Mouse (Mus musculus) WW6 (cell line): Measurements from ENCODE around the gene Cntnap2.
"Not testable (repeated sequence)": the region's sequence is repeated elsewhere in the genome, so short reads cannot be mapped to it uniquely, and the experiment has no call there.

Experiments
- DNase-seq: peaks from one replicate; pipeline ENCODE4 v3.0.0-alpha.2; 2013; ENCODE audit warnings: low read depth, low spot score

The Cntnap2 gene

GRCm38 (mm10) chr6:46240349-46240748, 1181.2 kb downstream of the Cntnap2 start:
- no peak for DNase-seq

GRCm38 (mm10) chr6:46263171-46263570, 1204.0 kb downstream of the Cntnap2 start:
- no peak for DNase-seq

- DNase-seq: no peak
Measured at GRCm38 (mm10) chr6:46346946-46347345, 1287.8 kb downstream of the Cntnap2 start.

- no peak for DNase-seq
Measured at GRCm38 (mm10) chr6:46361091-46361490, 1301.9 kb downstream of the Cntnap2 start.

- no peak for DNase-seq
Measured at GRCm38 (mm10) chr6:46362156-46362555, 1303.0 kb downstream of the Cntnap2 start.

- DNase-seq: no peak
Measured at GRCm38 (mm10) chr6:46398725-46399589, 1339.8 kb downstream of the Cntnap2 start.

- no peak for DNase-seq
Measured at GRCm38 (mm10) chr6:46414154-46414553, 1355.0 kb downstream of the Cntnap2 start.

- no peak for DNase-seq
Measured at GRCm38 (mm10) chr6:46414562-46414961, 1355.4 kb downstream of the Cntnap2 start.

GRCm38 (mm10) chr6:46419827-46420226, 1360.7 kb downstream of the Cntnap2 start:
- no peak for DNase-seq

GRCm38 (mm10) chr6:46420349-46420748, 1361.2 kb downstream of the Cntnap2 start:
- no peak for DNase-seq

- DNase-seq: no peak
Measured at GRCm38 (mm10) chr6:46428231-46428630, 1369.1 kb downstream of the Cntnap2 start.

- DNase-seq: no peak
Measured at GRCm38 (mm10) chr6:46450917-46451638, 1391.9 kb downstream of the Cntnap2 start.

- DNase-seq: no peak
Measured at GRCm38 (mm10) chr6:46472683-46473082, 1413.5 kb downstream of the Cntnap2 start.

- no peak for DNase-seq
Measured at GRCm38 (mm10) chr6:46484392-46484791, 1425.2 kb downstream of the Cntnap2 start.

GRCm38 (mm10) chr6:46502786-46503185, 1443.6 kb downstream of the Cntnap2 start:
- no peak for DNase-seq

GRCm38 (mm10) chr6:46512841-46513240, 1453.7 kb downstream of the Cntnap2 start:
- DNase-seq: no peak

GRCm38 (mm10) chr6:46537586-46537985, 1478.4 kb downstream of the Cntnap2 start:
- not testable (repeated sequence) for DNase-seq

GRCm38 (mm10) chr6:46563470-46563869, 1504.3 kb downstream of the Cntnap2 start:
- no peak for DNase-seq

- DNase-seq: no peak
Measured at GRCm38 (mm10) chr6:46575055-46575454, 1515.9 kb downstream of the Cntnap2 start.

GRCm38 (mm10) chr6:46612365-46612764, 1553.2 kb downstream of the Cntnap2 start:
- DNase-seq: no peak

- DNase-seq: no peak
Measured at GRCm38 (mm10) chr6:46612872-46613271, 1553.7 kb downstream of the Cntnap2 start.

GRCm38 (mm10) chr6:46669018-46669417, 1609.9 kb downstream of the Cntnap2 start:
- DNase-seq: no peak

- DNase-seq: no peak
Measured at GRCm38 (mm10) chr6:46675081-46675480, 1615.9 kb downstream of the Cntnap2 start.
